Mouse (Mus musculus) lung, adult 18-20 months (tissue): Measurements from ENCODE around the gene Actr6.

Experiments
- DNase-seq, 2 experiments: peaks; one replicate each; pipeline ENCODE4 v3.0.0; 2022; ENCODE audit warnings: mixed read lengths in 2 of 2

Gene Actr6

GRCm38 (mm10) chr10:89732001-89732794, at the start of gene Actr6:
TSS of gene Actr6 (minus strand) at chr10:89732295.
- DNase-seq = peak; percentile 94 to 95

GRCm38 (mm10) chr10:89776029-89776428, 43.9 kb upstream of the Actr6 start:
- no peak for DNase-seq

- DNase-seq = peak in 1 of 2 experiments; percentile 42
These were observed 39.8 kb upstream of the Actr6 start for GRCm38 (mm10) chr10:89771894-89772293.

GRCm38 (mm10) chr10:89769096-89769495, 37.0 kb upstream of the Actr6 start:
- no peak for DNase-seq

- DNase-seq = no peak
These were observed 36.4 kb upstream of the Actr6 start for GRCm38 (mm10) chr10:89768352-89769020.

- DNase-seq = no peak
These were observed 34.0 kb upstream of the Actr6 start for GRCm38 (mm10) chr10:89765790-89766714.

- no peak for DNase-seq
These were observed 32.5 kb upstream of the Actr6 start for GRCm38 (mm10) chr10:89764457-89765121.

- DNase-seq = no peak
These were observed 28.7 kb upstream of the Actr6 start for GRCm38 (mm10) chr10:89760772-89761171.

GRCm38 (mm10) chr10:89755231-89755630, 23.1 kb upstream of the Actr6 start:
- DNase-seq = no peak

- DNase-seq = peak; percentile 56 to 75
These were observed 19.0 kb upstream of the Actr6 start for GRCm38 (mm10) chr10:89751069-89751468.

- DNase-seq = no peak
These were observed 16.5 kb upstream of the Actr6 start for GRCm38 (mm10) chr10:89748619-89749018.

- DNase-seq = no peak
These were observed 15.8 kb upstream of the Actr6 start for GRCm38 (mm10) chr10:89747911-89748310.

- DNase-seq = no peak
These were observed 15.3 kb upstream of the Actr6 start for GRCm38 (mm10) chr10:89747221-89747905.

GRCm38 (mm10) chr10:89746581-89746980, 14.5 kb upstream of the Actr6 start:
- DNase-seq = no peak

GRCm38 (mm10) chr10:89745666-89746020, 13.5 kb upstream of the Actr6 start:
- no peak for DNase-seq

GRCm38 (mm10) chr10:89744871-89745665, 13.0 kb upstream of the Actr6 start, which contains the start of gene Uhrf1bp1l:
TSS of gene Uhrf1bp1l (plus strand) at chr10:89744991.
- peak; percentile 89 to 93 for DNase-seq

- DNase-seq = no peak
These were observed 12.2 kb upstream of the Actr6 start for GRCm38 (mm10) chr10:89744341-89744740.

GRCm38 (mm10) chr10:89743266-89743665, 11.2 kb upstream of the Actr6 start:
- DNase-seq = no peak

- DNase-seq = no peak
These were observed 8.9 kb upstream of the Actr6 start for GRCm38 (mm10) chr10:89740995-89741394.

- no peak for DNase-seq
These were observed 7.6 kb upstream of the Actr6 start for GRCm38 (mm10) chr10:89739703-89740102.

- DNase-seq = no peak
These were observed 6.3 kb upstream of the Actr6 start for GRCm38 (mm10) chr10:89738395-89738794.
